Mouse (Mus musculus): ENCODE measurements around the gene Phb. TPM values are rescaled to one million over a fixed set of nuclear protein-coding genes. Genes with fewer than 3 reads are reported as not detected.

Gene Phb
- 175 and 186 TPM in 2 replicates for polyA plus RNA-seq (2015; fragmentation: Nextera tagmentation; extraction: Ambion mirVana)

- 0 out of 2 replicates have a peak within 1 kb of the TSS, but pooled peaks have one; percentile 19 for H3K27ac ChIP-seq
- ATAC-seq (ENCODE audit: low FRiP score): peak; percentile 96
- no peaks in the 10 kb centered on the region for H3K9me3 ChIP-seq
- H3K36me3 ChIP-seq: peaks cover 25% of the 10 kb centered on the region
- H3K4me1 ChIP-seq (replicated peaks): peaks cover 14% of the 10 kb centered on the region
- WGBS: 2% methylated on average over 25 of the region's 25 CpGs
- no peaks in the 10 kb centered on the region for H3K27me3 ChIP-seq
- H3K4me2 ChIP-seq: peak within 1 kb of the TSS; percentile 92
- peak within 1 kb of the TSS; percentile 78 for H3K9ac ChIP-seq
- peak within 1 kb of the TSS; percentile 68 for H3K4me3 ChIP-seq
These were observed at the start of gene Phb for GRCm38 (mm10) chr11:95666529-95667149. Gene Phb, plus strand, starts transcription at chr11:95666957.

GRCm38 (mm10) chr11:95617785-95618465 lies 48.8 kb upstream of the Phb start:
- Histone ChIP-seq H3K4me2 (no peak overlapping the region), H3K36me3 (no peaks in the 10 kb centered on the region), H3K27me3 (peaks cover 13% of the 10 kb centered on the region; the same call in 1 of the 2 replicates), H3K9ac (no peak overlapping the region), H3K4me3 (no peak overlapping the region), H3K27ac (peak overlapping the region; percentile 61), H3K9me3 (no peaks in the 10 kb centered on the region), H3K4me1 (replicated peaks) (peaks cover 32% of the 10 kb centered on the region)
- no peak for ATAC-seq (ENCODE audit: low FRiP score)
- WGBS: 46% methylated on average over 19 of the region's 19 CpGs

GRCm38 (mm10) chr11:95619081-95619480 lies 47.7 kb upstream of the Phb start:
- peaks cover 15% of the 10 kb centered on the region; the same call in 1 of the 2 replicates for H3K27me3 ChIP-seq
- H3K4me2 ChIP-seq: no peak overlapping the region
- H3K4me1 ChIP-seq (replicated peaks): peaks cover 32% of the 10 kb centered on the region
- no peak overlapping the region for H3K4me3 ChIP-seq
- H3K27ac ChIP-seq: no peak overlapping the region
- no peak overlapping the region for H3K9ac ChIP-seq
- H3K9me3 ChIP-seq: no peaks in the 10 kb centered on the region
- 54% methylated on average over 3 of the region's 3 CpGs for WGBS
- no peaks in the 10 kb centered on the region for H3K36me3 ChIP-seq
- ATAC-seq (ENCODE audit: low FRiP score): no peak

- ATAC-seq (ENCODE audit: low FRiP score): no peak
- Histone ChIP-seq H3K9me3 (no peaks in the 10 kb centered on the region), H3K4me2 (no peak overlapping the region), H3K36me3 (no peaks in the 10 kb centered on the region), H3K9ac (no peak overlapping the region), H3K4me1 (replicated peaks) (peaks cover 32% of the 10 kb centered on the region), H3K27ac (no peak overlapping the region), H3K27me3 (peaks cover 15% of the 10 kb centered on the region; the same call in 1 of the 2 replicates), H3K4me3 (no peak overlapping the region)
- 85% methylated on average over 5 of the region's 5 CpGs for WGBS
These were observed 46.8 kb upstream of the Phb start for GRCm38 (mm10) chr11:95619886-95620444.

DNA sequence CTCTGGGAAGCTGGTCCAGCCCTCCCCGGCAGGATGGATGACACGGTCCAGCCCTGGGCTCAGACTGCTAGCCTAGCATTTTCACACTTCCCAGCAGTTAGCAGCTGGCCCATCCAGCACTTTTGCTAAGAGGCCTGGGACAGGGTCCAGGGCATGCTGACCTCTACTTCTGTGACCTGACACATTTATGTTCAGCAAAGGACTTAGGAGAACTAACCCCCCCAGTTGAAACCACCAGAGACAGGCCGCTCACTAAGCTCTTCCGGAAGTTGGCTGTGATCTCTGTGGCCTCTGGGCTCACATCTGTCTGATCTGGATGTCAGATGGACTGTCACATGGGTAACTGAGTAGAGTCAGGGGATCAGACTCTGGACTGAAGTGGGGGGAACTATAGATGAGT lies 45.7 kb upstream of the Phb start:
- Histone ChIP-seq H3K36me3 (no peaks in the 10 kb centered on the region), H3K27ac (no peak overlapping the region), H3K4me3 (no peak overlapping the region), H3K4me1 (replicated peaks) (peaks cover 32% of the 10 kb centered on the region), H3K4me2 (no peak overlapping the region), H3K9ac (no peak overlapping the region), H3K9me3 (no peaks in the 10 kb centered on the region), H3K27me3 (peaks cover 18% of the 10 kb centered on the region; the same call in 1 of the 2 replicates)
- no peak for ATAC-seq (ENCODE audit: low FRiP score)
- 55% methylated on average over 4 of the region's 4 CpGs for WGBS

DNA sequence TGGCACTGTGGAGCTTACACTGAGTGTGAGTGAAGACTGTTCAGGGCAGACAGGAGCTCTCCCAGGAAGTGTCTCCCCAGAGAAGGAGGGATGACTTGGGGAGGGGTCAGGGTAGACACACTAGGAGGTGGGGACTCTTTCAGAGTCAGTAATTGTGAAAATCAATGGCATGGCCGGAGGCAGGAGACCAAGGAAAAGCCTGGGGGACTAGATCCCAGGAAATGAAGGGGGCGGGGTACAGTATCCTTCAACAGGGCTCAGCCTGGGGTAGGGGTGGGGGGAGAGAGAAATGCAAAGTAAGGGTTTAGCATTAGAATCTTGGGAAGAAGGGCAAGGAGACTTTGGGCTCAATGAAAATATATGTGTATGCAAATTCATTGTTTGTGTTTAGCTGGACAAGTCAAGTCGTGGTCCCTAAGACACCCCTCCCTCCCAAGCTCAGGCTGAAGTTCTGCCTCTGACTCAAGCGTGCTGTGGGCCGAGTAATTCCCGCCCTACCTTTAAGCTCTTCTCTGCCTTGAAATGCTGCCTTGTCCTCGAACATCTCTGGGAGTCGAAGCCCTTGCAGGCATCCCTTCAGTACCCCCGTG lies 45.1 kb upstream of the Phb start:
- no peak overlapping the region for H3K27ac ChIP-seq
- no peak overlapping the region for H3K4me2 ChIP-seq
- H3K4me3 ChIP-seq: no peak overlapping the region
- H3K9ac ChIP-seq: no peak overlapping the region
- H3K36me3 ChIP-seq: no peaks in the 10 kb centered on the region
- H3K9me3 ChIP-seq: no peaks in the 10 kb centered on the region
- 28% methylated on average over 9 of the region's 9 CpGs for WGBS
- peaks cover 18% of the 10 kb centered on the region; the same call in 1 of the 2 replicates for H3K27me3 ChIP-seq
- peaks cover 32% of the 10 kb centered on the region for H3K4me1 ChIP-seq (replicated peaks)
- no peak for ATAC-seq (ENCODE audit: low FRiP score)

DNA sequence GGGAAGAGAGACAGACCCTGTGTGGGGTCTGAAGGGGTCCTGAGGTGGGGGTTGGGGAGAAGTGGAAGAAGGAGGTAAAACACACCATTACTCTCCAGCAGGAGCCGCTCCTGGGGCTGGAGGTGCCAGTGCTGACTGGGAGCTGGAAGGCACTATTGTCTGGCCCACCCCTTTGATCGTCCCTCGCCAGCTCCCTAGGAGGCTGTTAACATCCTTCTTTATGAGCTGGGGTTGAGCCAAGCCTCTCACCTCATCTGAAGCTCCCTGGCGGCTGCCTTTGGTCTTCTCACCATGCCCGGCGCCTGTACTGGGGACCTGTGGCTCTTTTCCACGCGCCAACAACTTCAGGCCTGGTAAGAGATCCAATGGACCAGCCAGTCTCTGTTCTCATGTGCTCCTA lies 44.3 kb upstream of the Phb start:
- no peaks in the 10 kb centered on the region for H3K9me3 ChIP-seq
- WGBS: 22% methylated on average over 8 of the region's 8 CpGs
- peaks cover 18% of the 10 kb centered on the region; the same call in 1 of the 2 replicates for H3K27me3 ChIP-seq
- no peaks in the 10 kb centered on the region for H3K36me3 ChIP-seq
- H3K4me3 ChIP-seq: no peak overlapping the region
- H3K27ac ChIP-seq: no peak overlapping the region
- H3K9ac ChIP-seq: no peak overlapping the region
- ATAC-seq (ENCODE audit: low FRiP score): no peak
- H3K4me2 ChIP-seq: no peak overlapping the region
- peaks cover 31% of the 10 kb centered on the region for H3K4me1 ChIP-seq (replicated peaks)

- H3K4me3 ChIP-seq: no peak overlapping the region
- no peak overlapping the region for H3K9ac ChIP-seq
- 0 out of 2 replicates have a peak, but pooled peaks cover 8% of the 10 kb centered on the region for H3K27me3 ChIP-seq
- H3K9me3 ChIP-seq: no peaks in the 10 kb centered on the region
- no peak overlapping the region for H3K27ac ChIP-seq
- H3K36me3 ChIP-seq: no peaks in the 10 kb centered on the region
- no peak overlapping the region for H3K4me2 ChIP-seq
- ATAC-seq (ENCODE audit: low FRiP score): no peak
- peaks cover 10% of the 10 kb centered on the region; the same call in 1 of the 2 replicates for H3K4me1 ChIP-seq (replicated peaks)
- WGBS: 89% methylated on average over 6 of the region's 6 CpGs
These were observed 36.2 kb upstream of the Phb start for GRCm38 (mm10) chr11:95630558-95630957.

- H3K4me2 ChIP-seq: no peak overlapping the region
- peaks cover 10% of the 10 kb centered on the region; the same call in 1 of the 2 replicates for H3K4me1 ChIP-seq (replicated peaks)
- H3K9me3 ChIP-seq: no peaks in the 10 kb centered on the region
- 76% methylated on average over 4 of the region's 4 CpGs for WGBS
- no peak overlapping the region for H3K27ac ChIP-seq
- no peak for ATAC-seq (ENCODE audit: low FRiP score)
- 0 out of 2 replicates have a peak, but pooled peaks cover 8% of the 10 kb centered on the region for H3K27me3 ChIP-seq
- H3K36me3 ChIP-seq: no peaks in the 10 kb centered on the region
- no peak overlapping the region for H3K4me3 ChIP-seq
- H3K9ac ChIP-seq: no peak overlapping the region
These were observed 35.5 kb upstream of the Phb start for GRCm38 (mm10) chr11:95631301-95631700.

DNA sequence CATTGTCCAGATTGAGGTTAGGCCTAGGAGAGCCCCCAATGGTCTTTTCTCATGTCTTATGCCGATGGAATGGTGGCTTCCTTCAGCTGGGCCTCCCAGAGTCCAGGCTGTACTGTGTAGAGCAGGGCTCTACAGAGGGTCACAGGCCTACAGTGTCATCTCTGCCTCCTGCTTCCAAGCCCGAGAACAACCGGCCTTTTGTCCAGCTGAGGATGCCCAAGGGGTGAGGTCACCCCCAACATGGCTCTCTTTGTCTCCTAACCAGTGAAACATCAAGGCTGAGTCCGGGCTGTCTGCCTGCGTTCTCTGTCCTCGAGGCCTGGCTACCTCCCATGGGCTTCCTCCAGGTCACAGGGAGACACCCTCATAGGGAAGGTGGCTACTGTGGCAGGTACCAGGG lies 34.3 kb upstream of the Phb start:
- H3K36me3 ChIP-seq: no peaks in the 10 kb centered on the region
- no peak overlapping the region for H3K4me3 ChIP-seq
- no peak overlapping the region for H3K9ac ChIP-seq
- WGBS: 41% methylated on average over 6 of the region's 6 CpGs
- H3K9me3 ChIP-seq: no peaks in the 10 kb centered on the region
- no peak overlapping the region for H3K27ac ChIP-seq
- H3K27me3 ChIP-seq: peaks cover 8% of the 10 kb centered on the region; the same call in 1 of the 2 replicates
- H3K4me2 ChIP-seq: no peak overlapping the region
- peaks cover 10% of the 10 kb centered on the region; the same call in 1 of the 2 replicates for H3K4me1 ChIP-seq (replicated peaks)
- ATAC-seq (ENCODE audit: low FRiP score): no peak

DNA sequence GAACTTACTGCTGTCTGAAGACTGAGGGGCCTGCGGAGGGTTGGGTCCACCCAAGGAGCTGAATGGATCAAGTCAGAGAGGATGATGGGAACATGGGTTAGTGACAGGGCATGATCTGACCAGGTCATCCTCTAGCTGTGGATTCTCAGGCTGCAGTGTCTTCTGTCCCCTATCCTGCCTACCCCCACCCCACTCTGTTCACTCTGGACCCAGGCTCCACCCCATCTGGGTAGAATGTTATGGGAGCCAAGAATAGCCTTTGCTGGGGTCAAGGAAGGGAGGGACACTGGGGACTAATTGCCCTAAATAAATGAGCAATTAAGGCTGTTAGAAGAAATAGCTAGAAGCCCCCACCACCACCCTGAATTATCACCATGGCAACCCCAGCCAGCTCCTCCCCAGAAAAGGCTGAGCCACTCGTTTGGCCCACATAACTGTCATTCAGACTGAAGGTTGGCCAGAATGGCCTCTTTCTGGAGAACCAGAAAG lies 33.2 kb upstream of the Phb start:
- H3K4me1 ChIP-seq (replicated peaks): peaks cover 10% of the 10 kb centered on the region; the same call in 1 of the 2 replicates
- H3K36me3 ChIP-seq: no peaks in the 10 kb centered on the region
- H3K9me3 ChIP-seq: peaks cover 3% of the 10 kb centered on the region; the same call in 1 of the 2 replicates
- no peak overlapping the region for H3K4me2 ChIP-seq
- whole genome bisulfite sequencing: 63% methylated on average over 2 of the region's 2 CpGs
- no peak for ATAC-seq (ENCODE audit: low FRiP score)
- no peak overlapping the region for H3K27ac ChIP-seq
- no peak overlapping the region for H3K4me3 ChIP-seq
- H3K27me3 ChIP-seq: peaks cover 3% of the 10 kb centered on the region; the same call in 1 of the 2 replicates
- H3K9ac ChIP-seq: no peak overlapping the region

GRCm38 (mm10) chr11:95635030-95635429 lies 31.7 kb upstream of the Phb start:
- Histone ChIP-seq H3K4me3 (no peak overlapping the region), H3K9me3 (peaks cover 3% of the 10 kb centered on the region; the same call in 1 of the 2 replicates), H3K4me2 (no peak overlapping the region), H3K27ac (no peak overlapping the region), H3K9ac (no peak overlapping the region), H3K27me3 (peaks cover 5% of the 10 kb centered on the region), H3K4me1 (replicated peaks) (peaks cover 10% of the 10 kb centered on the region; the same call in 1 of the 2 replicates), H3K36me3 (no peaks in the 10 kb centered on the region)
- ATAC-seq (ENCODE audit: low FRiP score): no peak
- 61% methylated on average over 2 of the region's 2 CpGs for WGBS

Measured in hindbrain, embryonic 13.5 days (tissue).